Mouse (Mus musculus): ENCODE measurements around the gene Lin7b.

- TF ChIP-seq CTCF (IDR thresholded peaks at IDR 0.05; ENCODE audit: insufficient read depth, low read depth, low read length), result no peak
- TF ChIP-seq POLR2A (IDR thresholded peaks at IDR 0.05; ENCODE audit: insufficient read depth, low read depth, low read length), result no peak
Measured at GRCm38 (mm10) chr7:45356087-45356486, 14.3 kb downstream of the Lin7b start.

Measured in olfactory bulb, adult 2 months (tissue).